Mouse (Mus musculus) left cerebral cortex, postnatal 14 days (tissue): ENCODE data around the gene Grik5. TPM values are rescaled to one million over a fixed set of nuclear protein-coding genes. Genes with fewer than 3 reads are reported as not detected.
A peak's percentile ranks its signal among the peaks of the same experiment; 100 is the strongest.

Source experiments
- DNase-seq, 2 experiments: peaks; one replicate each; pipeline ENCODE4 v3.0.0; 2021 to 2022; ENCODE audit warnings: low spot score in 2 of 2, mixed read lengths in 1 of 2
- intact Hi-C: fragments of 180-260 bp; cut with DNase I; formaldehyde crosslinking; loops from one replicate; pipeline ENCODE4 v1.15.1; 2025
- total RNA-seq, 2 experiments: library from RNA; stranded (reverse); gene quantifications; 2 replicates each; pipeline ENCODE4 v1.2.3; 2021

Grik5 gene
- total RNA-seq, 2 experiments from 2014 or later: 264 to 270 TPM

DNA sequence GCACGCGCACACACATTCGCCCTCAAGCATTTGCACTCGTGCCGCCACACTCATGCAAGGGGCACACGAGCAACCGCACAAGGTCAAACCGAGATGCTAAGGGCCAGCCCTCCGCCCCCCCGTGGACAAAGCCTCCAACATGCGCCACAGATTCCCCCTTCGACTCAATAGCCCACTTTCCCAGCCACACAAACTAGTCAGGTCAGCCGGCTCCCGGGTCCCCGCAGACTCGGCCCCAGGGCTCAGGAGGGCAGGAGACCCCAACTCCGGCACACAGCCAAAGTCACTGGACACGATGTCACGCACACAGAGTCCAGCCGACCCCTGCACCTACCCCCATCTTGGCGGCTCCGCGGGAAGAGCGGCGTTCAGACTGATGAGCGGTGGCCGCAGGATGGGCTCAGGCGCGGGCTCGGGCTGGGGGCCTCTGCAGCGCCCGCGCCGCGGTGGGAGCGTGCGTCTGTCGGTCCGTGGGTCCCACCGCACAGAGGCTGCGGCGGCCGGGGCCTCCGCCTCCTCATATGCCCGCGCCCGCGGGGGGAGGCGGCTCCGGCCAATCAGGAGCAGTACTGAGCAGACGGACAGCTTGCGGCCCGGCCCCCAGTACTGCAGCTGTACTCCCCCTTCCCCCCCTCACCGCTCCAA is 66.6 kb downstream of the Grik5 start, which contains the start of gene Atp1a3:
Gene Atp1a3, minus strand, starts transcription at position 538 of the 645 bp plus-strand sequence.
- peak; percentile 89 to 91 for DNase-seq
- intact Hi-C loops: loop anchor here (5.0 kb wide), 1 partner anchor 67 kb away; the partner anchor contains the start of genes Grik5 and Zfp574

- intact Hi-C loops: loop anchor here (5.0 kb wide), 1 partner anchor 67 kb away; the partner anchor contains the start of genes Grik5 and Zfp574
- no peak for DNase-seq
Observed at GRCm38 (mm10) chr7:25004806-25005205, 67.3 kb downstream of the Grik5 start.

DNA sequence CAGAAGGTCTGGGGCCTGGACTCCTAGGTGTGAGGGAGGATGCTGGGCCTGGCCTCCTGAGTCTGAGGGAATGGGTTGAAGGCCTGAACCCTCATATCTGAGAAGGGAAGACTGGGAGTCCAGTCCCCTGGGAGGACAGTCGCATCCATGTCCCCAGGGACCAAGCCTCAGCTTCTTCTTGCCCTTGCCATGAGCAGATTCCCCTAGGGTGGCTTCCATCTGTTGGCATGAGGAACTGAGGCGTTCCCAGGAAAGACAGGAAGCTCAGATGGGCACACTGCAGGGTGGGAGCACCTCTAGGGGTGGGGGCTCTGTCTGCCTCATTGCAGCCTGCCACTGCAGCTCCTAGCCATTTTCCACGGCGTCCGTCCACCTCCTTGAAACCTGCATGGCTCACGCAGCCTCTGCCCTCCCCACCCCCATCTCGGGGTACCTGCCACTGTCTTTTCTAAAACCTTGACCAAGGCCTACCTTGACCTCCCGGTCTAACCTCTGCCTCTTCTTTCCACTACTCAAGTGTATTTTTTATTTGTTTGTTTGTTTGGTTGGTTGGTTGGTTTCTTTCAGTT is 68.2 kb downstream of the Grik5 start:
- DNase-seq: no peak
- intact Hi-C loops: no loop called here

- no peak for DNase-seq
- intact Hi-C loops: no loop called here
Observed at GRCm38 (mm10) chr7:25003291-25003690, 68.9 kb downstream of the Grik5 start.

GRCm38 (mm10) chr7:25000711-25001110 is 71.4 kb downstream of the Grik5 start:
- intact Hi-C loops: no loop called here
- DNase-seq: no peak

GRCm38 (mm10) chr7:25000211-25000610 is 71.9 kb downstream of the Grik5 start:
- no peak for DNase-seq
- intact Hi-C loops: no loop called here

DNA sequence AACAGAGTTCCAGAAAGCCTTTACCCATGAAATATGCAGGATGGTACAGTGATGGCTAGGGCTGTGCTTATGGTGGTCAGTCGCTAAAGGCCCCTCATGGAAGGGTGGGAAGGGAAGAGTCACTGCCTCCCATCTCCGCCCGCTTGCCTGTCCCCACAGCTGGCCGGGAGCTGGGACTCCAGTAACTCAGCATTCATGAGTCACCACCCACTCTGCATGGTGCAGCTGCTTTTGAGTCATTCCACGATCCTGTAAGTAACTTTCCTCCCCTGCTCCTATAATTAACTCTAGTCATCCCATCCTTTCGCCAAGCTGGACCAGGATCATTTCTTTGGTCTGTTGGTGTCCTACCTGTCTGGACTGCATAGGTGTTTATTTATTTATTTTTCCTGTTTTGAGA is 79.1 kb downstream of the Grik5 start:
- intact Hi-C loops: no loop called here
- DNase-seq: peak in 1 of 2 experiments; percentile 52

DNA sequence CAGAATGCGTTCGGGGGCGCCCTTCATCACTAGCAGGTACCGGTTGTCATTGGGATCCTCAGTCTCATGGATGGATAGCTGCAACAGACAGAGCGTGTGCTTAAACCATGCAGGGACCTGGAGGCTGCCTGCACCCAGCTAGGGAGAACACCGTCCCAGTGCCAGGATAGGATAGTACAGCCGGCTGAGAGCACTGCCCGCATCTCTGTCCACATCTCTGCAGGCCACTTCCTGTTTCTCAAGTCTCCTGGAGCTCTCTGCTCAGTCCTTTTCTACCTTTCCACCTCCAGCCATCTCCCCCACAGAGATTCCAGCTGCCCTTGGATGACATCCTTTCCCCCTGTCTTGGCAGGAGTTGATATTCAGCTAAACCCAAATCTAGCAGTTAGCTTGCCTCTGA is 81.7 kb downstream of the Grik5 start:
- DNase-seq: no peak
- intact Hi-C loops: no loop called here

DNA sequence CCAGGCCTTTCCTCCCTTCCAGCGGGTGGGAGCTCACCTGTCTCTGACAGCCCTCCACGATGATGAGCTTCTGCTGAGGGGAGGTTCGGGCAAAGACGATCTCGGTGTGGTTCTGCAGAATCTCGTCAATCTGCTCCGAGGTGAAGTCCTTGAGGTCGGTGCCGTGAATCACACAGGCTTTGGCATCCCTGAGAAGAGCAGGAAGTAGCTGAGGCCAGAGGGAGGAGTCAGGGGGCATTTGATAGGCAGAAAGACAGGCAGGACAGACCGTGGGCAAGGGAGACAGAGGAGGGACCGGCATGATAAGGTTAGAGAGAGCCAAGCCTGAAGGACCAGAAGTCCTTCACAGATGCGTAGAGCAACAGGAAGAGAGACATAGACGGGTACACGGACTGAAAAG is 84.2 kb downstream of the Grik5 start:
- intact Hi-C loops: no loop called here
- no peak for DNase-seq

DNA sequence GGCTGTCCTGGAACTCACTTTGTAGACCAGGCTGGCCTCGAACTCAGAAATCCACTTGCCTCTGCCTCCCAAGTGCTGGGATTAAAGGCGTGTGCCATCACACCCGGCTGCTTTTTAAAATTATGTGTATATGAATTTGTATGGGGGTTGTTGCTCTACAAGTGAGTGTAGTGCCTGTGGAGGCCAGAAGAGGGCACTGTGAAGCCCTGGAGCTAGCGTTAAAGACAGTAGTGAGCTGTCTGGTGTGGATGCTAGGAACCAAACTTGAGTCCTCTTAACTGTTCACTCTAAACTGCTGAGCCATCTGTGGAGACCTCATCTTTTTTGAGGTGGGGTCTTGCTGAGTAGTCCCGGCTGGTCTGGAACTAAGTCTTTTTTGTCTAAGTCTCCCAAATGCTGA is 86.3 kb downstream of the Grik5 start:
- DNase-seq: no peak
- intact Hi-C loops: no loop called here

GRCm38 (mm10) chr7:24984307-24984706 is 87.8 kb downstream of the Grik5 start:
- intact Hi-C loops: no loop called here
- no peak for DNase-seq

GRCm38 (mm10) chr7:24983396-24983795 is 88.8 kb downstream of the Grik5 start:
- intact Hi-C loops: no loop called here
- no peak for DNase-seq

DNA sequence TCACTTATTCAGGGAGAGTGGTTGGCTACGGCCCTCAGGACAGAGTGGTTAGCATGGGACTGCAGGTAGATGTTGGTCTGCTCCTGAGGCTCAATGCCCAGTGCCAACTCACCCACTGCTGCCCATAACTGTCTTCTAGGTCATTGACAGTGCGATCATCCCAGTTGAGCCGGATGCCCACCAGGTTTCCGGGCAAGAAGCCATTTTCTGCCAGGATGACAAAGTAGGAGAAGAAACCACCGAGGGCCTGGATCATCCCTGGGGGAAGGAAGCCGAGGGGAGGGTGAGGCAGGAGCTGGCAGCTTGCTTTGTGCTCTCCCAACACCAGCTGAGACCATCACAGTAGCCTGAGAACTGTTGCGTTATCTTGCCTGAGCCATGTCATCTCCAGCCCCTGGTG is 91.7 kb downstream of the Grik5 start:
- DNase-seq: no peak
- intact Hi-C loops: no loop called here

- DNase-seq: no peak
- intact Hi-C loops: no loop called here
Observed at GRCm38 (mm10) chr7:24978781-24979180, 93.4 kb downstream of the Grik5 start.

- peak in 1 of 2 experiments; percentile 61 for DNase-seq
- intact Hi-C loops: no loop called here
Observed at GRCm38 (mm10) chr7:24974893-24975595, 97.1 kb downstream of the Grik5 start.

DNA sequence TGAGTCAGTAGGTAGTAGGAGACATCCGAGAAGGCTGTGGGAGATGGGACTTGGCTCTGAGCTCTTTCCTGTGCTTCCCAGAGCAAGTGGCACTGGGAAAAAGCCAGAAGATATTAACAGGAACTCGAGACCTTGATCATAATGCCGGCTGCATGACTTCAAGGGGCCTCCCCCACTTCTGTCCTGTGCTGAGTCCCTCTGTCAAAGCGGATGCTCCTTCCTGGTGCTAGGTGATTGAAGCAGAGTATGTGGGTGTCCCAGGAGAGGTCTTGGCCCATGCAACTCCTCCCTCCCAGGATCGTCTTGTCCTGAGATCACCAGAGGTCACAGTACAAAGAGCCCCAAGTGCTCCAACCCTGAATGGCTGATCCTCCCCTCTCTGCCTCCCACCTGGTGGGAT is 98.2 kb downstream of the Grik5 start:
- peak in 1 of 2 experiments; percentile 25 for DNase-seq
- intact Hi-C loops: no loop called here

DNA sequence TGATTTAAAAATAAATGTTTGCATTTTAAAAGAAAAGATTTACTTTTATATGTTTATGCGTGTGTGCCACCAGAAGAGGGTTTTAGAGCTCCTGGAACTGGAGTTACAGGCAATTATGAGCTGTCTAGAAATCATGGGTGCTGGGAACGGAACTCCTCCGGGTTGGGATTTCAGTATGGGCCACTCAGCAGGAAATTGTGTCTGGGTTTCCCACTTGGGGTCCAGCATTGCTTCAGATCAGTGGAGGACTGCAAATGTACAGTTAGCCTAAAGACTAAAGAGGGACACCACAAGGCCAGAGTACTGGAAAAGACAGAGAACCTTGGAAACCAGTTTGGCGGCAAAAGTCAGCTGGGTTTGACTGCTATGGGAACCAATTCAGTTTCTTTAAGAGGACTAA is 98.9 kb downstream of the Grik5 start:
- intact Hi-C loops: no loop called here
- no peak for DNase-seq

GRCm38 (mm10) chr7:24971972-24972893 is 99.9 kb downstream of the Grik5 start, which contains the start of gene Rabac1:
Rabac1 (minus strand) TSS chr7:24972754.
- DNase-seq: peak; percentile 93 to 96
- intact Hi-C loops: no loop called here

- intact Hi-C loops: no loop called here
- DNase-seq: no peak
Observed at GRCm38 (mm10) chr7:24971261-24971971, 100.7 kb downstream of the Grik5 start.
